Mouse (Mus musculus) MEL (cell line): ENCODE measurements around the gene Apon.

ENCODE experiments used
- CHD2 ChIP-seq: IDR thresholded peaks from 2 replicates; pipeline ENCODE4 v1.6.1; 2011; ENCODE audit warnings: low read length, improper control_type of control experiment
- E2F4 ChIP-seq: IDR thresholded peaks from 2 replicates; pipeline ENCODE4 v1.6.1; 2011; ENCODE audit warnings: low read depth, low read length, improper control_type of control experiment, borderline replicate concordance
- MAX ChIP-seq: IDR thresholded peaks from 2 replicates; pipeline ENCODE4 v1.6.1; 2011; ENCODE audit warnings: low read length, improper control_type of control experiment
- MYB ChIP-seq: IDR thresholded peaks from 2 replicates; pipeline ENCODE4 v1.6.1; 2011; ENCODE audit warnings: mild to moderate bottlenecking, low read depth, low read length, improper control_type of control experiment
- POLR2A ChIP-seq, 2 experiments: IDR thresholded peaks; 2 replicates each; pipeline ENCODE4 v1.6.1; 2011 to 2012; ENCODE audit warnings: low read length in 2 of 2, mild to moderate bottlenecking in 2 of 2, control low read depth in 1 of 2, improper control_type of control experiment in 1 of 2, low read depth in 1 of 2, moderate library complexity in 1 of 2; ENCODE audit not compliant: control insufficient read depth in 1 of 2, insufficient read depth in 1 of 2, poor library complexity in 1 of 2
- ZC3H11A ChIP-seq: IDR thresholded peaks from 2 replicates; pipeline ENCODE4 v1.6.1; 2012; ENCODE audit warnings: low read depth, mild to moderate bottlenecking, inconsistent platforms, low read length, improper control_type of control experiment
- ZNF384 ChIP-seq: IDR thresholded peaks from 2 replicates; pipeline ENCODE4 v1.6.1; 2012; ENCODE audit warnings: low read depth, mild to moderate bottlenecking, inconsistent platforms, low read length, improper control_type of control experiment

- TF ChIP-seq E2F4 (no peak), ZC3H11A (no peak), POLR2A (IDR thresholded peaks at IDR 0.05; ENCODE audit: control insufficient read depth in 1 of 2, insufficient read depth in 1 of 2, low read depth in 1 of 2, low read length in 2 of 2, poor library complexity in 1 of 2) (no peak; a peak in 1 of 4 replicates), ZNF384 (no peak), CHD2 (no peak), MAX (no peak), MYB (no peak)
Measured at GRCm38 (mm10) chr10:128237807-128238480, 16.0 kb upstream of the Apon start.
